Mouse (Mus musculus) lung, embryonic 16.5 days (tissue): ENCODE results near the gene Tacc3. TPM values are rescaled to one million over a fixed set of nuclear protein-coding genes. Genes with fewer than 3 reads are reported as not detected.

Experiments
- ATAC-seq: fragments of 200-750 bp; cut with Nextera tagmentation; 2 replicates; pipeline ENCODE4 v1.8.0; 2017; ENCODE audit warnings: low read depth, mild to moderate bottlenecking, moderate library complexity
- H3K27ac ChIP-seq: fragments of 300-500 bp; sonication (generic); 2 replicates; pipeline ENCODE4 v1.5.1; 2014; ENCODE audit warnings: mild to moderate bottlenecking, control low read depth, low read length
- H3K27me3 ChIP-seq: fragments of 300-500 bp; sonication (generic); 2 replicates; pipeline ENCODE4 v1.6.1; 2014; ENCODE audit warnings: low read depth, low read length, mixed read lengths; ENCODE audit not compliant: control insufficient read depth, insufficient read depth
- H3K36me3 ChIP-seq: fragments of 300-500 bp; sonication (generic); 2 replicates; pipeline ENCODE4 v1.6.1; 2014; ENCODE audit warnings: low read length; ENCODE audit not compliant: control insufficient read depth, insufficient read depth
- H3K4me1 ChIP-seq: fragments of 300-500 bp; sonication (generic); replicated peaks from 2 replicates; pipeline ENCODE4 v1.6.1; 2014; ENCODE audit warnings: low read length, mixed read lengths; ENCODE audit not compliant: control insufficient read depth, insufficient read depth
- H3K4me2 ChIP-seq: fragments of 300-500 bp; sonication (generic); 2 replicates; pipeline ENCODE4 v1.6.1; 2014; ENCODE audit warnings: low read depth, low read length, control low read depth
- H3K4me3 ChIP-seq: fragments of 300-500 bp; sonication (generic); 2 replicates; pipeline ENCODE4 v1.5.1; 2014; ENCODE audit warnings: mild to moderate bottlenecking, low read length, control low read depth
- H3K9ac ChIP-seq: fragments of 300-500 bp; sonication (generic); 2 replicates; pipeline ENCODE4 v1.6.1; 2014; ENCODE audit warnings: low read length, control low read depth
- H3K9me3 ChIP-seq: fragments of 300-500 bp; sonication (generic); 2 replicates; pipeline ENCODE4 v1.6.1; 2016; ENCODE audit warnings: low read length; ENCODE audit not compliant: control insufficient read depth
- WGBS: fragments of 180-500 bp; shearing (Covaris S2); extraction: QIAGEN DNeasy Blood & Tissue Kit; methylation state at CpG from one replicate; pipeline ENCODE4 v1.1.7; 2014; 5-methylcytosine and 5-hydroxymethylcytosine counted together
- polyA plus RNA-seq: library from polyadenylated mRNA; unstranded; fragments of >200 nt; fragmentation: Nextera tagmentation; extraction: Ambion mirVana; gene quantifications from 2 replicates; pipeline ENCODE4 v1.2.1, GENCODE M21; 2015

Gene Tacc3
- 190 and 214 TPM in 2 replicates for polyA plus RNA-seq

DNA sequence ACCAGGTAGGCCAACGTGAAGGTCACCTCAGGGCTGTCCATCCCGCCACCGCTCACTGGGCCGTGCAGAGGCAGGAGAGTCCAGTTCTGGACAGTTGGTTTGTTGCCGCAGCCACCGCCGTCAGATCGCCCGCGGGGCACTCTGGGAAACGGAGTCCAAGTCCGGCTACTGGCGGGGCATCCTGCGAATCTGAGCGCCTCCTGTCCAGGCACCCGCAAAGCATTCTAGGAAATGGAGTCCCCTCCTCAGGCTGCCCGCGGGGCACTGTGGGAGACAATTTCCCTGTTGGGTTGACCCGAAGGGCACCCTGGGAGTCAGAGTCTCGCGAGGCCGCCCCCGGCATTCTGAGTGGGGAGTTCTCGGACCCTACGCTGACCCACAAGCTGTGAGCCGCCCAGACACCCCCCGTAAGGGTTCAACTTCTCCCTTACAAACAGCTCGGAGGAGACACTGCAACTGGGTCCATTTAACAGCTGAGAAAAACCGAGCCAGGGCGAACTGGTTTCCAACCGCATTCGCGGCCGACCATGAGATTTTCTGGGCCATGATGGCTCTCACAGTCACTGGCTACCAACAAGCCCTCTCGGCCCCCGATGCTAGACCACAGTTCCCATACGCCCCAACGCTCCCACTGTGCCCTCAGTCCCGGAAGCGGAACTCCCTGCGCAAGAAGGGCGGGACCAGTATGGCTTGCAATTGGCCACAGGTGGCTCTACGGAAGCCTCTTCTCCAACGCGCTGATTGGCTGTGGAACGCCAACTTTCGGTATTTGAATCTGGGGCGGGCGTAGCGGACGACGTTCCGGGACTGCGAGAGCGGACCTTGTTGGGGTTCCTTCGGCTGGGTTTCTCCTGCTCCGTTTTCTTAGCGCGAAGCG is at the start of gene Tacc3, which contains the start of gene Tmem129:
TSS of gene Tacc3 (plus strand) at position 342 of the 877 bp plus-strand sequence.
TSS of gene Tmem129 (minus strand) at position 630 of the 877 bp plus-strand sequence.
- Histone ChIP-seq H3K36me3 (peaks cover 23% of the 10 kb centered on the region), H3K27me3 (no peaks in the 10 kb centered on the region), H3K27ac (peak within 1 kb of the TSS; percentile 97), H3K9ac (peak within 1 kb of the TSS; percentile 89), H3K4me3 (peak within 1 kb of the TSS; percentile 92), H3K4me1 (peaks cover 18% of the 10 kb centered on the region), H3K9me3 (no peaks in the 10 kb centered on the region), H3K4me2 (peak within 1 kb of the TSS; percentile 92)
- under 1% methylated on average over 60 of the region's 60 CpGs for WGBS
- ATAC-seq, result peak; percentile 97

DNA sequence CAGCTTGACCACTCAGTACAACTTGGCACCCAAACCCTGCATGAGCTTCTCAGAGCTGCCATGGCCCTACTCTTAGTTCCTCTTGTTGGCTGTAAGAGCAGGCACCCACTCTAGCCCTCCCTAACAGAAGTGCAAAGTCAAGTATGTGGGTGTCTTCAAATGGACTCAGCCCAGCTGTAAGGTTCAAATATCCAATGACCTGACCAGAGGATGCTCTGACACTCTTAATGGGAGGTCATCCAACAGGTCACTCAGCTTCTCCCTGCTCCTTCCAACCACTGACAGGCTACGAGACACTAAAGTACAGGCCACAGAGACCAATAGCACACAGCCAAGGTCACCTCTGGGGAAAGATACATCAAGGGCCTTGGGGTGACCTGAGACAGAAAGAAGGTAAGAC is 48.7 kb upstream of the Tacc3 start:
- no peaks in the 10 kb centered on the region for H3K9me3 ChIP-seq
- peaks cover 7% of the 10 kb centered on the region; the same call in 1 of the 2 replicates for H3K36me3 ChIP-seq
- 74% methylated on average over 1 of the region's 1 CpGs for WGBS
- H3K4me1 ChIP-seq, result no peaks in the 10 kb centered on the region
- H3K4me3 ChIP-seq, result no peak overlapping the region
- ATAC-seq, result no peak
- H3K27me3 ChIP-seq, result no peaks in the 10 kb centered on the region
- H3K4me2 ChIP-seq, result no peak overlapping the region
- H3K9ac ChIP-seq, result no peak overlapping the region
- no peak overlapping the region for H3K27ac ChIP-seq

GRCm38 (mm10) chr5:33611795-33612194 is 46.1 kb upstream of the Tacc3 start:
- Histone ChIP-seq H3K9ac (no peak overlapping the region), H3K4me1 (no peaks in the 10 kb centered on the region), H3K9me3 (no peaks in the 10 kb centered on the region), H3K4me2 (no peak overlapping the region), H3K4me3 (no peak overlapping the region), H3K27me3 (no peaks in the 10 kb centered on the region), H3K27ac (no peak overlapping the region), H3K36me3 (peaks cover 10% of the 10 kb centered on the region; the same call in 1 of the 2 replicates)
- no peak for ATAC-seq
- WGBS, result 86% methylated on average over 1 of the region's 1 CpGs

- Histone ChIP-seq H3K27ac (no peak overlapping the region), H3K36me3 (peaks cover 5% of the 10 kb centered on the region; the same call in 1 of the 2 replicates), H3K9ac (no peak overlapping the region), H3K4me1 (no peaks in the 10 kb centered on the region), H3K9me3 (no peaks in the 10 kb centered on the region), H3K4me2 (no peak overlapping the region), H3K27me3 (no peaks in the 10 kb centered on the region), H3K4me3 (no peak overlapping the region)
- 83% methylated on average over 6 of the region's 6 CpGs for WGBS
- no peak for ATAC-seq
Measured at GRCm38 (mm10) chr5:33614391-33614790, 43.5 kb upstream of the Tacc3 start.

DNA sequence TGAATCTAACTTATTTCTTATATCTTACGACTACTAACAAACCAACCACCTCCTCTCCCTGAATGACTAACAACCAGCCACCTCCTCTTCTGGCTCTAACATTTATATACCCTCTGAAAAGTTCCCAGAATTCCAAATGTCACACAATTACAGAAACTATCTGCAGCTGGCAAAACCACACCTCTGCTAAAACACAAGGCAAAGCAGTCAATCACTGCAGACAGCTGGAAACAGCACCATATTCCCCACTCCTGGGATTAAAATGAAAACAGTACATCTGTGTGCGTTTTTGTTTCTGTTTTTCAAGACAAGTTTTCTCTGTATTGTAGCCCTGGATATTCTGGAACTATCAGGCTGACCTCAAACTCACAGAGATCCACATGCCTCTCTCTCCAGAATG is 35.3 kb upstream of the Tacc3 start:
- Histone ChIP-seq H3K4me2 (no peak overlapping the region), H3K4me3 (no peak overlapping the region), H3K9me3 (no peaks in the 10 kb centered on the region), H3K27ac (no peak overlapping the region), H3K9ac (no peak overlapping the region), H3K4me1 (peaks cover under 1% of the 10 kb centered on the region; the same call in 1 of the 2 replicates), H3K27me3 (no peaks in the 10 kb centered on the region), H3K36me3 (no peaks in the 10 kb centered on the region)
- 90% methylated on average over 2 of the region's 2 CpGs for WGBS
- no peak for ATAC-seq

- Histone ChIP-seq H3K27ac (no peak overlapping the region), H3K36me3 (no peaks in the 10 kb centered on the region), H3K27me3 (no peaks in the 10 kb centered on the region), H3K4me1 (peaks cover 7% of the 10 kb centered on the region), H3K4me2 (no peak overlapping the region), H3K9me3 (no peaks in the 10 kb centered on the region), H3K4me3 (no peak overlapping the region), H3K9ac (no peak overlapping the region)
- ATAC-seq, result no peak
- 66% methylated on average over 3 of the region's 3 CpGs for WGBS
Measured at GRCm38 (mm10) chr5:33623766-33624165, 34.2 kb upstream of the Tacc3 start.

DNA sequence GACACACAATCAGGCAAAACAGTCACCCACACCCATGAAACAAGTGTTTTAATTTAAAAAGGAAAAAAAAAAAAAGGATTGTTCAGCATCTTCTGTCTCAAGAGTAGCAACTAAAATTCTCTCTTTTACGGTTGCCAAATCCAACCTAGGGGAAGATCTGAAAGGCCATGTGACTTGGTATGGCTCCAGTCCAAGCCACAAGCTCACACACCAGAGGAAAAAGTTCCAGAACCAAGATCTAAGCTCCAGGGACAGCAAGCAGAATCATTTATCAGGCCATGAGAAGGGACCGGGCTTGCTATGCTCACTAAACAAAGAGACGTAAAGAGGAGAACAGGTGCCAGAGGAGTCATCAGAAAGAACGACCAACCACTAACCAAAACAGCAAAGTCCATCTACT is 30.0 kb upstream of the Tacc3 start:
- WGBS, result 21% methylated on average over 4 of the region's 4 CpGs
- no peaks in the 10 kb centered on the region for H3K27me3 ChIP-seq
- peaks cover 10% of the 10 kb centered on the region for H3K4me1 ChIP-seq
- H3K4me3 ChIP-seq, result peak overlapping the region; percentile 81
- H3K4me2 ChIP-seq, result peak overlapping the region; percentile 85
- peak overlapping the region; percentile 41; the same call in 1 of the 2 replicates for H3K9ac ChIP-seq
- no peaks in the 10 kb centered on the region for H3K36me3 ChIP-seq
- no peak for ATAC-seq
- H3K27ac ChIP-seq, result no peak overlapping the region
- H3K9me3 ChIP-seq, result no peaks in the 10 kb centered on the region

DNA sequence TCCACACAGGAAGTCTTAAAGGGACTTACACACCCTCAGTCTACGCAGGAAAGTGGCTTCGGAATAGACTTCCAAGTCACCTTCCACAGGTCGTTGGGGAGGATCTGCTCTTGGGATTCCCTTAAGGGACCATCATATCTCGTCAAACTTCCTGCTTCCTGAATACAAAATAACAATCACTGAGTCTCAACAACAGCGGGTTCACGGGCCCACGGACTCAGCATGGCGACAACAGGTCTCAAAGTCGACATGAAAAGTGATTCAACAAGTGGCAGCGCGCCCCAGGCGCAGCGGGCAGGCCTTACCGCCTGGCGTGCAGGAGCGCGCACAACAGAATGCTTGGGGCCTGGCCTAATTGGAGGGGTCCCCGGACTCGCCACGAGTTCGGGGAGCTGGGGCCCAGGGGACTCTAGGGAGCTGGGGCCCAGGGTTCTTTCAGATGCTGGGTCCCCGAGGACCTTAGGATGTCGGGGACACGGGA is 29.1 kb upstream of the Tacc3 start:
- peak overlapping the region; percentile 88 for H3K9ac ChIP-seq
- no peaks in the 10 kb centered on the region for H3K27me3 ChIP-seq
- no peaks in the 10 kb centered on the region for H3K36me3 ChIP-seq
- WGBS, result under 1% methylated on average over 23 of the region's 24 CpGs
- no peaks in the 10 kb centered on the region for H3K9me3 ChIP-seq
- ATAC-seq, result peak; percentile 37; the same call in 1 of the 2 replicates
- H3K4me3 ChIP-seq, result peak overlapping the region; percentile 81
- H3K4me1 ChIP-seq, result peaks cover 10% of the 10 kb centered on the region
- H3K27ac ChIP-seq, result peak overlapping the region; percentile 86
- peak overlapping the region; percentile 85 for H3K4me2 ChIP-seq

- H3K4me1 ChIP-seq, result peaks cover 10% of the 10 kb centered on the region
- peak within 1 kb of the TSS; percentile 88 for H3K9ac ChIP-seq
- H3K4me2 ChIP-seq, result peak within 1 kb of the TSS; percentile 85
- H3K27ac ChIP-seq, result peak within 1 kb of the TSS; percentile 86
- under 1% methylated on average over 96 of the region's 99 CpGs for whole genome bisulfite sequencing
- H3K9me3 ChIP-seq, result no peaks in the 10 kb centered on the region
- H3K27me3 ChIP-seq, result no peaks in the 10 kb centered on the region
- peak; percentile 99 for ATAC-seq
- peak within 1 kb of the TSS; percentile 81 for H3K4me3 ChIP-seq
- no peaks in the 10 kb centered on the region for H3K36me3 ChIP-seq
Measured at GRCm38 (mm10) chr5:33629301-33629987, 28.5 kb upstream of the Tacc3 start, which contains the start of the genes Fam53a and Gm9903. Gene Fam53a (minus strand): TSS chr5:33629635. Gene Gm9903 (plus strand): TSS chr5:33629925.
